Mouse (Mus musculus) 3134 (cell line): Measurements from ENCODE around the gene Gm3402.
"Not testable (repeated sequence)": the region's sequence is repeated elsewhere in the genome, so short reads cannot be mapped to it uniquely, and the experiment has no call there.

Experiments
- DNase-seq: peaks from one replicate; pipeline ENCODE4 v3.0.0-alpha.2; 2011; ENCODE audit warnings: low spot score; ENCODE audit not compliant: insufficient read length; ENCODE audit errors: extremely low read depth

The Gm3402 gene

GRCm38 (mm10) chr5:146513823-146514222 lies at the start of gene Gm3402:
Gm3402 (plus strand) TSS chr5:146514123.
- DNase-seq, result not testable (repeated sequence)

- DNase-seq, result no peak
Measured at GRCm38 (mm10) chr5:146466663-146467062, 47.3 kb upstream of the Gm3402 start.

GRCm38 (mm10) chr5:146468311-146468710 lies 45.6 kb upstream of the Gm3402 start:
- no peak for DNase-seq

- no peak for DNase-seq
Measured at GRCm38 (mm10) chr5:146470821-146471220, 43.1 kb upstream of the Gm3402 start.

- DNase-seq, result no peak
Measured at GRCm38 (mm10) chr5:146471311-146471710, 42.6 kb upstream of the Gm3402 start.

- no peak for DNase-seq
Measured at GRCm38 (mm10) chr5:146471821-146472220, 42.1 kb upstream of the Gm3402 start.

- DNase-seq, result not testable (repeated sequence)
Measured at GRCm38 (mm10) chr5:146479564-146479963, 34.4 kb upstream of the Gm3402 start.

GRCm38 (mm10) chr5:146481665-146482064 lies 32.3 kb upstream of the Gm3402 start, which contains the start of gene Gm6408:
Gm6408 (plus strand) TSS chr5:146481965.
- DNase-seq, result not testable (repeated sequence)

- not testable (repeated sequence) for DNase-seq
Measured at GRCm38 (mm10) chr5:146488959-146489358, 25.0 kb upstream of the Gm3402 start.

- DNase-seq, result not testable (repeated sequence)
Measured at GRCm38 (mm10) chr5:146491063-146491462, 22.9 kb upstream of the Gm3402 start, which contains the start of gene Gm6370. Gm6370 (plus strand) TSS chr5:146491363.

GRCm38 (mm10) chr5:146502099-146502498 lies 11.8 kb upstream of the Gm3402 start, which contains the start of gene 4930449I24Rik:
4930449I24Rik (plus strand) TSS chr5:146502399.
- DNase-seq, result not testable (repeated sequence)

GRCm38 (mm10) chr5:146525501-146525900 lies 11.6 kb downstream of the Gm3402 start, which contains the start of gene Gm3404:
Gm3404 (plus strand) TSS chr5:146525801.
- not testable (repeated sequence) for DNase-seq

- DNase-seq, result not testable (repeated sequence)
Measured at GRCm38 (mm10) chr5:146537347-146537746, 23.4 kb downstream of the Gm3402 start, which contains the start of gene Gm3409. Gm3409 (plus strand) TSS chr5:146537647.

GRCm38 (mm10) chr5:146555836-146556235 lies 41.9 kb downstream of the Gm3402 start, which contains the start of gene Gm3415:
Gm3415 (plus strand) TSS chr5:146556136.
- DNase-seq, result not testable (repeated sequence)

- DNase-seq, result no peak
Measured at GRCm38 (mm10) chr5:146564259-146564658, 50.3 kb downstream of the Gm3402 start.
